Mouse (Mus musculus) spleen, postnatal 14 days (tissue): ENCODE data around the gene Dusp15.

Experiments
- DNase-seq, 2 experiments: peaks; one replicate each; pipeline ENCODE4 v3.0.0; 2021 to 2022; ENCODE audit warnings: low spot score in 2 of 2

The Dusp15 gene

GRCm38 (mm10) chr2:152906274-152907037 is 45.0 kb downstream of the Dusp15 start:
- DNase-seq = no peak

GRCm38 (mm10) chr2:152905036-152905829 is 46.3 kb downstream of the Dusp15 start:
- DNase-seq = no peak

- DNase-seq = no peak
Measured at GRCm38 (mm10) chr2:152904127-152904643, 47.3 kb downstream of the Dusp15 start.

- DNase-seq = no peak
Measured at GRCm38 (mm10) chr2:152903586-152903985, 47.9 kb downstream of the Dusp15 start.

- no peak for DNase-seq
Measured at GRCm38 (mm10) chr2:152902658-152903057, 48.8 kb downstream of the Dusp15 start.

- DNase-seq = no peak
Measured at GRCm38 (mm10) chr2:152901296-152901695, 50.2 kb downstream of the Dusp15 start.

GRCm38 (mm10) chr2:152899011-152899410 is 52.5 kb downstream of the Dusp15 start:
- DNase-seq = no peak

GRCm38 (mm10) chr2:152896926-152897325 is 54.6 kb downstream of the Dusp15 start:
- DNase-seq = no peak

GRCm38 (mm10) chr2:152895834-152896233 is 55.7 kb downstream of the Dusp15 start:
- no peak for DNase-seq
